Mouse (Mus musculus) limb, embryonic 15.5 days (tissue): ENCODE results near the gene Rbm42. TPM values are rescaled to one million over a fixed set of nuclear protein-coding genes. Genes with fewer than 3 reads are reported as not detected.

ENCODE experiments used
- ATAC-seq: fragments of 200-750 bp; cut with Nextera tagmentation; 2 replicates; pipeline ENCODE4 v1.8.0; 2017; ENCODE audit warnings: low read depth, moderate TSS enrichment; ENCODE audit not compliant: insufficient number of reproducible peaks, low FRiP score, low TSS enrichment
- H3K27ac ChIP-seq: fragments of 300-500 bp; sonication (generic); 2 replicates; pipeline ENCODE4 v1.5.1; 2015; ENCODE audit warnings: moderate library complexity, mild to moderate bottlenecking, inconsistent platforms
- H3K27me3 ChIP-seq: fragments of 300-500 bp; sonication (generic); 2 replicates; pipeline ENCODE4 v1.6.1; 2015; ENCODE audit warnings: inconsistent platforms
- H3K36me3 ChIP-seq: fragments of 300-500 bp; sonication (generic); 2 replicates; pipeline ENCODE4 v1.6.1; 2015; ENCODE audit warnings: inconsistent platforms
- H3K4me1 ChIP-seq: fragments of 300-500 bp; sonication (generic); 2 replicates; pipeline ENCODE4 v1.6.1; 2015; ENCODE audit warnings: inconsistent platforms
- H3K4me2 ChIP-seq: fragments of 300-500 bp; sonication (generic); 2 replicates; pipeline ENCODE4 v1.6.1; 2015; ENCODE audit warnings: mild to moderate bottlenecking, inconsistent platforms
- H3K4me3 ChIP-seq: fragments of 300-500 bp; sonication (generic); 2 replicates; pipeline ENCODE4 v1.5.1; 2015; ENCODE audit warnings: mild to moderate bottlenecking, inconsistent platforms
- H3K9ac ChIP-seq: fragments of 300-500 bp; sonication (generic); 2 replicates; pipeline ENCODE4 v1.6.1; 2015; ENCODE audit warnings: inconsistent platforms
- H3K9me3 ChIP-seq: fragments of 300-500 bp; sonication (generic); 2 replicates; pipeline ENCODE4 v1.6.1; 2016; ENCODE audit warnings: inconsistent platforms
- WGBS: fragments of 180-500 bp; shearing (Covaris S2); methylation state at CpG from one replicate; pipeline ENCODE4 v1.1.7; 2015; 5-methylcytosine and 5-hydroxymethylcytosine counted together
- polyA plus RNA-seq: library from polyadenylated mRNA; unstranded; fragments of >200 nt; fragmentation: Nextera tagmentation; extraction: Ambion mirVana; gene quantifications from 2 replicates; pipeline ENCODE4 v1.2.1, GENCODE M21; 2015

Gene Rbm42
- polyA plus RNA-seq, 1 experiment from 2014 or later = 114 TPM

GRCm38 (mm10) chr7:30639083-30639482, 11.0 kb downstream of the Rbm42 start:
- H3K9ac ChIP-seq = no peak overlapping the region

GRCm38 (mm10) chr7:30636395-30636794, 13.7 kb downstream of the Rbm42 start:
- Histone ChIP-seq H3K4me1 (peaks cover 16% of the 10 kb centered on the region), H3K27ac (no peak overlapping the region), H3K27me3 (peaks cover 46% of the 10 kb centered on the region), H3K4me2 (no peak overlapping the region), H3K36me3 (peaks cover 16% of the 10 kb centered on the region), H3K9ac (no peak overlapping the region), H3K4me3 (no peak overlapping the region), H3K9me3 (no peaks in the 10 kb centered on the region)
- WGBS = 17% methylated on average over 11 of the region's 11 CpGs
- no peak for ATAC-seq

More at GRCm38 (mm10) chr7:30639083-30639482, 11.0 kb downstream of the Rbm42 start:
- H3K4me1 ChIP-seq = peaks cover 10% of the 10 kb centered on the region
- 19% methylated on average over 4 of the region's 4 CpGs for WGBS
- no peak for ATAC-seq
- H3K27me3 ChIP-seq = peaks cover 26% of the 10 kb centered on the region
- no peak overlapping the region for H3K4me3 ChIP-seq
- H3K4me2 ChIP-seq = no peak overlapping the region
- no peaks in the 10 kb centered on the region for H3K9me3 ChIP-seq
- peaks cover 43% of the 10 kb centered on the region for H3K36me3 ChIP-seq
- no peak overlapping the region for H3K27ac ChIP-seq

- H3K9ac ChIP-seq = no peak within 1 kb of the TSS
- ATAC-seq = no peak
- 8% methylated on average over 5 of the region's 5 CpGs for WGBS
- peak within 1 kb of the TSS; percentile 18 for H3K4me3 ChIP-seq
- no peaks in the 10 kb centered on the region for H3K9me3 ChIP-seq
- H3K27me3 ChIP-seq = peaks cover 51% of the 10 kb centered on the region
- H3K4me1 ChIP-seq = peaks cover 16% of the 10 kb centered on the region
- H3K27ac ChIP-seq = no peak within 1 kb of the TSS
- H3K4me2 ChIP-seq = peak within 1 kb of the TSS; percentile 33
- peaks cover 9% of the 10 kb centered on the region for H3K36me3 ChIP-seq
Observed at GRCm38 (mm10) chr7:30635752-30636151, 14.4 kb downstream of the Rbm42 start, which contains the start of gene Etv2. Gene Etv2 (minus strand): TSS chr7:30635852.

GRCm38 (mm10) chr7:30634621-30635020, 15.5 kb downstream of the Rbm42 start:
- Histone ChIP-seq H3K4me3 (peak overlapping the region; percentile 18), H3K4me1 (peaks cover 16% of the 10 kb centered on the region), H3K9me3 (no peaks in the 10 kb centered on the region), H3K27me3 (peaks cover 58% of the 10 kb centered on the region), H3K36me3 (no peaks in the 10 kb centered on the region), H3K27ac (no peak overlapping the region), H3K9ac (no peak overlapping the region), H3K4me2 (peak overlapping the region; percentile 33)
- no peak for ATAC-seq
- under 1% methylated on average over 20 of the region's 20 CpGs for WGBS

GRCm38 (mm10) chr7:30633762-30634412, 16.2 kb downstream of the Rbm42 start:
- no peak for ATAC-seq
- H3K9me3 ChIP-seq = no peaks in the 10 kb centered on the region
- no peak overlapping the region for H3K27ac ChIP-seq
- no peak overlapping the region for H3K9ac ChIP-seq
- H3K4me3 ChIP-seq = peak overlapping the region; percentile 18; the same call in 1 of the 2 replicates
- 4% methylated on average over 27 of the region's 27 CpGs for WGBS
- H3K36me3 ChIP-seq = no peaks in the 10 kb centered on the region
- H3K27me3 ChIP-seq = peaks cover 65% of the 10 kb centered on the region
- peak overlapping the region; percentile 14; the same call in 1 of the 2 replicates for H3K4me2 ChIP-seq
- peaks cover 16% of the 10 kb centered on the region for H3K4me1 ChIP-seq

GRCm38 (mm10) chr7:30629013-30629412, 21.1 kb downstream of the Rbm42 start:
- Histone ChIP-seq H3K9me3 (no peaks in the 10 kb centered on the region), H3K4me3 (no peak overlapping the region), H3K27ac (no peak overlapping the region), H3K4me2 (no peak overlapping the region), H3K9ac (no peak overlapping the region), H3K36me3 (peaks cover 4% of the 10 kb centered on the region; the same call in 1 of the 2 replicates), H3K4me1 (peaks cover 17% of the 10 kb centered on the region), H3K27me3 (peaks cover 39% of the 10 kb centered on the region)
- no peak for ATAC-seq

- peaks cover 26% of the 10 kb centered on the region for H3K36me3 ChIP-seq
- H3K9ac ChIP-seq = no peak overlapping the region
- peaks cover 11% of the 10 kb centered on the region for H3K4me1 ChIP-seq
- no peak overlapping the region for H3K27ac ChIP-seq
- H3K27me3 ChIP-seq = peaks cover 21% of the 10 kb centered on the region; the same call in 1 of the 2 replicates
- no peak overlapping the region for H3K4me2 ChIP-seq
- WGBS = 75% methylated on average over 5 of the region's 5 CpGs
- ATAC-seq = no peak
- no peak overlapping the region for H3K4me3 ChIP-seq
- H3K9me3 ChIP-seq = no peaks in the 10 kb centered on the region
Observed at GRCm38 (mm10) chr7:30626647-30627046, 23.5 kb downstream of the Rbm42 start.

- Histone ChIP-seq H3K9ac (peak within 1 kb of the TSS; percentile 78), H3K27ac (peak within 1 kb of the TSS; percentile 69; the same call in 1 of the 2 replicates), H3K4me2 (peak within 1 kb of the TSS; percentile 62), H3K9me3 (no peaks in the 10 kb centered on the region), H3K4me1 (peaks cover 11% of the 10 kb centered on the region), H3K27me3 (0 out of 2 replicates have a peak, but pooled peaks cover 14% of the 10 kb centered on the region), H3K36me3 (peaks cover 32% of the 10 kb centered on the region), H3K4me3 (peak within 1 kb of the TSS; percentile 78)
- peak; percentile 86 for ATAC-seq
- 2% methylated on average over 44 of the region's 44 CpGs for WGBS
Observed at GRCm38 (mm10) chr7:30625530-30626384, 24.4 kb downstream of the Rbm42 start, which contains the start of gene Cox6b1. Gene Cox6b1 (minus strand): TSS chr7:30626151.

GRCm38 (mm10) chr7:30619202-30619601, 30.9 kb downstream of the Rbm42 start:
- H3K4me2 ChIP-seq = no peak overlapping the region
- peaks cover 72% of the 10 kb centered on the region for H3K36me3 ChIP-seq
- no peak overlapping the region for H3K4me3 ChIP-seq

GRCm38 (mm10) chr7:30618658-30619057, 31.5 kb downstream of the Rbm42 start:
- ATAC-seq = no peak
- no peaks in the 10 kb centered on the region for H3K27me3 ChIP-seq
- H3K4me1 ChIP-seq = no peaks in the 10 kb centered on the region
- no peak overlapping the region for H3K9ac ChIP-seq
- no peak overlapping the region for H3K27ac ChIP-seq
- no peak overlapping the region for H3K4me2 ChIP-seq
- WGBS = 95% methylated on average over 9 of the region's 9 CpGs
- no peaks in the 10 kb centered on the region for H3K9me3 ChIP-seq
- H3K4me3 ChIP-seq = no peak overlapping the region
- peaks cover 67% of the 10 kb centered on the region for H3K36me3 ChIP-seq

More at GRCm38 (mm10) chr7:30619202-30619601, 30.9 kb downstream of the Rbm42 start:
- 85% methylated on average over 3 of the region's 3 CpGs for WGBS
- Histone ChIP-seq H3K27ac (no peak overlapping the region), H3K4me1 (no peaks in the 10 kb centered on the region), H3K27me3 (no peaks in the 10 kb centered on the region), H3K9ac (no peak overlapping the region), H3K9me3 (no peaks in the 10 kb centered on the region)
- ATAC-seq = no peak

- H3K4me3 ChIP-seq = no peak overlapping the region
- H3K27ac ChIP-seq = no peak overlapping the region
- peaks cover 42% of the 10 kb centered on the region for H3K36me3 ChIP-seq
- H3K9me3 ChIP-seq = no peaks in the 10 kb centered on the region
- WGBS = 63% methylated on average over 5 of the region's 5 CpGs
- no peak for ATAC-seq
- no peaks in the 10 kb centered on the region for H3K4me1 ChIP-seq
- H3K27me3 ChIP-seq = no peaks in the 10 kb centered on the region
- H3K4me2 ChIP-seq = no peak overlapping the region
- H3K9ac ChIP-seq = no peak overlapping the region
Observed at GRCm38 (mm10) chr7:30615049-30615760, 34.9 kb downstream of the Rbm42 start.
